Mouse (Mus musculus) cerebellum, postnatal 10 days (tissue): Measurements from ENCODE around the gene Rela.
A peak's percentile ranks its signal among the peaks of the same experiment; 100 is the strongest.

Source experiments
- DNase-seq, 2 experiments: peaks; one replicate each; pipeline ENCODE4 v3.0.0; 2021; ENCODE audit warnings: mixed read lengths in 2 of 2

Gene Rela

GRCm38 (mm10) chr19:5636571-5637041 is 677 bp upstream of the Rela start:
- peak in 1 of 2 experiments; percentile 50 for DNase-seq

DNA sequence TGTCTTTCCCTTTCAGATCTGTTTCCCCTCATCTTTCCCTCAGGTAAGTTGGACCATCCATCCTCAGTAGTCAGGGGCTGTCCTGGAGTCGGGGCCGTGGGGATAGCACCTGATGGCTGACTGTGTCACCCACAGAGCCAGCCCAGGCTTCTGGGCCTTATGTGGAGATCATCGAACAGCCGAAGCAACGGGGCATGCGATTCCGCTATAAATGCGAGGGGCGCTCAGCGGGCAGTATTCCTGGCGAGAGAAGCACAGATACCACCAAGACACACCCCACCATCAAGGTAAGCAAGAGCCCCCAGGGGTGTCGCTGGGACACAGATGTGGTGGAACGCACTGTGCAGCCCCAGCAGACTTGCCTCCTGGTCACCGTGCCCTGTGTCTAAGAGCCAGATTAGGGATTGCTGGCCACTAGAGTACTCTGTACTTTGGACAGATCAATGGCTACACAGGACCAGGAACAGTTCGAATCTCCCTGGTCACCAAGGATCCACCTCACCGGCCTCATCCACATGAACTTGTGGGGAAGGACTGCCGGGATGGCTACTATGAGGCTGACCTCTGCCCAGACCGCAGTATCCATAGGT is 1.2 kb downstream of the Rela start:
- peak in 1 of 2 experiments; percentile 18 for DNase-seq

DNA sequence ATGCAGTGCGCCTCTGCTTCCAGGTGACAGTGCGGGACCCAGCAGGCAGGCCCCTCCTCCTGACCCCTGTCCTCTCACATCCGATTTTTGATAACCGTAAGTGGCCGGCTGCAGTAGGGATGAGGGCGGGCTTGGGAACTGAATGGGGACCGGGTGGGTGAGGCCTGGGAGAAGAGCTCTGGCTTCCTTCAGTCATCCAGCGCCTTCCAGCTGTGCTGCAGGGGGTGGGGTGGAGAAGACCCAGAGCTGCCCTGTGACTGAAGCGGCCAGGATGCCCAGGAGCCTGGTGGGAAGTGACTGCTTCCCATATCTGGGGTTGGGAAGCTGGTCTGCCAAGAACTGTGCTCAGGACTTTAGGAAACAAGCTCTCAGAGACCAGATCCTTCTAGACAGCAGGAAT is 3.1 kb downstream of the Rela start:
- peak in 1 of 2 experiments; percentile 11 for DNase-seq

DNA sequence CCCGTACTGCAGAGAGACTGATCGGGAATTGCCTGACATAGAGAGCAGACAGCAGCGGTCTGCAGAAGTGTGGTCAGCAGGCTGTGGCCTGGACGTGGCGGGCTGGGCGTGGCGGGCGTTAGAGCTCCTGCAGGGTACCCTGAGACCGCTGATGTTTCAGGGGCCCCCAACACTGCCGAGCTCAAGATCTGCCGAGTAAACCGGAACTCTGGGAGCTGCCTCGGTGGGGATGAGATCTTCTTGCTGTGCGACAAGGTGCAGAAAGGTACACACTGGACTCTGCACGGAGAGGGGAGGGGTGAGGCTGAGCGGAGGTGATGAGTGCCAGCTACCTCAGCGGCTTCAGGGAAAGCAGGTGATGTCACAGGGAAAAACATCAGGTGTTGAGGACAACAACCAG is 3.7 kb downstream of the Rela start:
- DNase-seq = no peak

DNA sequence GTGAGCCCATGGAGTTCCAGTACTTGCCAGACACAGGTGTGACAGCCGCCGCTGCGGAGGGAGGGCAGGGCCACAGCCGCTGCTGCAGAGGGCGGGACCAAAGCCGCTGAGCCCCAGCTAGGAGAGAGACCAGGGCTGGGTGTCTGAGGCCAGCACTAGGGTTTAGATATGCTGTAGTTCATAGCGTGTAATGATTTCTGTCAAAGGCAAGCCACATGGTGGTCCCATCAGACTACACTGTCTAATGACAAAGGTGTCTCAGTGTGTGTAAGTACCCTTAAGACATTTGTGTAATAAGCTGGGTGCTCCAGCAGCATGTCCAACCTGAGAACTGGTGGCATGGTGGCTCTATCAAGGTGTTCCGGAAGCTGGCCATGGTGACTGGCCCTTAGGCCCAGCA is 4.4 kb downstream of the Rela start:
- DNase-seq = no peak

GRCm38 (mm10) chr19:5645280-5645679 is 8.0 kb downstream of the Rela start:
- DNase-seq = no peak

- DNase-seq = no peak
Measured at GRCm38 (mm10) chr19:5646731-5647330, 9.5 kb downstream of the Rela start.

DNA sequence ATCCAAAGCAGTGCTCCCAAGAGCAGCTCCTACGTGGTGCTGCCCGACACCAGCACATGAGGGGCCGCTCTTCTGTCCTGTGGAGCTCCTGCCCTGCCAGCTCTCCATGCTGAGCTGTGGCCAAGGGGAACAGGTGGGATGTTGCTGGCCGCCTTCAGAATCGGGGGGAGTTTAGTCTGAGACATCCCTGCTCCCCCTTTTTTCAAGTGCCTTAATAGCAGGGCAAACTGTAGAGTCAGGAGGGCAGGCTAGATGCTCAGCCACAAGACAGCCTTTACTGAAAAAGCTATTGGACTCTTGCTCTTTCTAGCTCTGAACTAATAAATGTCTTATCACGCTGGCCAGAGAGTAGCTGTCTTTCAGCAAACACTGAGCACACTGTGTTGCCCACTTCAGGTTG is 10.5 kb downstream of the Rela start:
- DNase-seq = no peak

DNA sequence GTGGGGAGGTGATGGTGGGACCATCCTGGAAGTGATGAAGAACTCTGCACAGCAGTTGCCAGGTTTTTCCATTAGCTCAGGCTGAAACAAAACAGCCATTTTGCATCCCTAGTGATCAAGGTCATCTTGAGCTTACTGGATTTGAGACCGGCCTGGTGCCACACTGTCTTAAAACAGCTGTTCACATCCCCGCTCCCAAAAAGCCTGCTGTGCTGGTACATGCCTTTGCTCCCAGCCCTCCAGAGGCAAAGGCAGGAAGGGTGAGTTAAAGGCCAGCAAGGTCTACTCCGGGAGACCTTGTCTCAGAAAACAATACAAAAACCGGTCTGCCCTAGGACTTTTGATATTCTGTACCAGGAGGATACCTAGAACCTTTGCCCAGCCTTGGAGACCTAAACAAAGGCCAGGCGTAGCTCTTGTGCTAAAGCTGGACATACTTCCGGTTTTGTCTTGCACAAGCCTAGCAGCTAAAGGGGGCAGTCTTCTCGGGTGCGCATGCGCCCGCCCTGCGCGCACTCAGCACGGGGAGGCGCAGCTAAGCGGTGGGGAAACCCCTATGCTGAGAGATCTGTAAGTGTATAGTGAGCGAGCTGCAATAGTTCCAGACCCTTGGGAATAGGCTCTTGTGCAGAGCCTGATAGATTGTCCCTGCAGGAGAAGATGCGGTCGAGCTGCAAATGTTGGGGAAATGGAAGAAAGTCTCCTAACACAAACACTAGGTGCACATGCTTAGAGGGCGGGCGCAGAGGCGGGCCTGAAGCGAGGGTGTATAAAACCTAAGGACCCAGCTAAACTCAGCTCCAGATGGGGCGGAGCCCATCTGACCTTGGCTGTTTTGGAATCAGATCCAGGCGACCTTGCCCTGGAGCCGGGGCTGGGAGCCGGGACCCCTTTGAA is 11.4 kb downstream of the Rela start:
- peak; percentile 75 to 84 for DNase-seq

DNA sequence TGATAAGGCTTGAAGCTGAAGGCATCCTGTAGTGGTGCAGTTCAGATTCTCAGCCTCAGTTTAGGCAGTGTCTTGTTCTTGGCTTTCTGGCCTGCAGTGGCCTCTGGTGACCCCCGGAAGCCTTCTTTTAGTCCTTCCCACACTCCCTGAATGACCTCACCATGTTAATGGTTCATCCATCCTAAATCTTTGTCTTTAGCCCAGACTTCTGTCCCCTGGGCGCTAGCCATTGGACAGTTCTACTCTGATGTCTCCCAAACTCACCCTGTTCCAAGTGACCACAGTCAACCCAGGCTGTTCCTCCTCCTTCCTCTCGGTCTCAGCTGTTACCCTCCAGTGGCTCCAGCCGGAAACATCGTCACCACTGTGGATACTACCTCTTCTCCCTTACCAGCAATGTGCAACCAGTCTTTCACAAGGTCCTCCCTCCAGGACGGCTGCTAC is 12.0 kb downstream of the Rela start:
- DNase-seq = no peak

- no peak for DNase-seq
Measured at GRCm38 (mm10) chr19:5651502-5652274, 14.4 kb downstream of the Rela start.

DNA sequence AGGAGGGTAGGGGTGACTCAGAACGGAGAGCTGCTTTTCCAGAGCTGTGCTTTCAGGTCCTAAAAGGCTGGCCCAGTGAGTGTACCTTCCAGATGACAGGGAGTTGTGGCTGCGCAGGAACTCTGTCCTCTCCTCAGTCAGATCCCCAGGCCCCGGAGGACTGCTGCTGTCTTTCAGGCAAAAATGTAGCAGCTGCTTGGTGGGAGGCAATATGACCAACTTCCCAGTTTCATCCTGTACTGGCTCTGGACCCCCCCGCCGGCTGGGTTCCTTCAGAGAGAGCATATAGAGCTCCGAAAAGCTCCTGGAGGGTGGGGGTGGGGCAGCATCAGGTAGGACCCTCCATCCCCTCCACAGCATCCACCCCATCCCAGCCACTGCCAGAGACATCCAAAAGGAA is 15.3 kb downstream of the Rela start:
- no peak for DNase-seq

DNA sequence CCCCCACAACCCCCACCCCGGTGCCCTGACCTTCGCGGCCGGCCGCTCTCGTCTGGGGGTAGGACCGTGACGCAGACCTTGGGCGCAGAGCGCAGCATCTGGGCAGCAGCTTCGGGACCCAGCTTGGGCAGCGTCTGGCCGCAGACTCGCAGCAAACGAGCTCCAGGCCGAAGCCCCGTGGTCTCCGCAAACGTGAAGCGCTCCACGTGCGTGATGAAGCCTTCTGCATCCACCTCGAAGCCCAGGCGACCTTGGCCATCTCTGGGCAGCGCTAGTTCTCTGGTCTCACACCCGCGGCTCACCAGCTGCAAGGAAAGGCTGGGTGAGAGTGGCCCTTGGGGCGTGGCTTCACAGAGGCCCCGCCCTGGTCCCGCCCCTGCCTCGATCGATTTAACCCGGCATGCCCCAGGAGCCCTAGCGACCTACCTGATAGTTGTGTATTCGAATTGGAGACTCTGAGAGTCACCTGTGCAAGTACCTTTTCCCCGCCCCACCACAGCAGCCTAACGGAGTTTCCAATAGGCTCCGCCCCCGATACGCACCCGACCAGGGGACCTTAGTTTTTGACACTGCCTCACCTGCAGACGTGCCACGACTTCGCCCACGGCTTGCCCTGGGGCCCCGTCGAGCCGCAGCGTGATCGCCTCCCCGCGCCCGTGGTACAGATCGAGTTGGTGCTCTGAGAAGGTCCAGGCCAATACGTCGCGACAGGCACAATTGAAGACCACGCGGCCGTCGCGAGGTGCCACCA is 16.9 kb downstream of the Rela start:
- peak; percentile 38 to 42 for DNase-seq

DNA sequence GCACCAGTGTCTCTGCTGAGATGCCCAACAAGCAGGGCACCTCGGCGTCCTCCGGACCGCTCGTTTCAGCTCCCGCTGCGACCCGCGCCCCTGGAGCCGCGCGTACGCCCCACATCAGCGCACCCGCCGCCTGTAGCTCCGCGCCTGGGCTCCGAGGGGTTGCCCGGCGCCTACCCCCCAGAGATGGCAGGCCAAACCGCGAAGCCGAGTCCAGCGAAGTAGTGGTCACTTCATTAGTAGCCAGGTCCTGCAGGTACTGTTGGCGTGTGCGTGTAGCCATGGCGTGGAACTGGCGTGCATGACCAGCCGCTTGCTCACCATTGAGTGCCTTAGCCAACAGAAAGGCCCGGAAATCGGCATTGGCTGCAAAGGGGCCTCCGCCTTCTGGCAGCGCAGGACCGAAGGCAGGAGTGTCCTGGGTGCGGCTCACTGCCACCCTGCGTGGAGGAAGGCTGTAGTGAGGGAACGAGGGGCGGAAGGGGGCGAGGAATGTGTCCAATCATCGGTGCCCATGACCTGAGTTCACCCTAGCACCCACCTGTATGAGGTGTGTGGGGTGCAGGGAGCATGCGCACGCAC is 17.5 kb downstream of the Rela start:
- DNase-seq = peak; percentile 29 to 49

DNA sequence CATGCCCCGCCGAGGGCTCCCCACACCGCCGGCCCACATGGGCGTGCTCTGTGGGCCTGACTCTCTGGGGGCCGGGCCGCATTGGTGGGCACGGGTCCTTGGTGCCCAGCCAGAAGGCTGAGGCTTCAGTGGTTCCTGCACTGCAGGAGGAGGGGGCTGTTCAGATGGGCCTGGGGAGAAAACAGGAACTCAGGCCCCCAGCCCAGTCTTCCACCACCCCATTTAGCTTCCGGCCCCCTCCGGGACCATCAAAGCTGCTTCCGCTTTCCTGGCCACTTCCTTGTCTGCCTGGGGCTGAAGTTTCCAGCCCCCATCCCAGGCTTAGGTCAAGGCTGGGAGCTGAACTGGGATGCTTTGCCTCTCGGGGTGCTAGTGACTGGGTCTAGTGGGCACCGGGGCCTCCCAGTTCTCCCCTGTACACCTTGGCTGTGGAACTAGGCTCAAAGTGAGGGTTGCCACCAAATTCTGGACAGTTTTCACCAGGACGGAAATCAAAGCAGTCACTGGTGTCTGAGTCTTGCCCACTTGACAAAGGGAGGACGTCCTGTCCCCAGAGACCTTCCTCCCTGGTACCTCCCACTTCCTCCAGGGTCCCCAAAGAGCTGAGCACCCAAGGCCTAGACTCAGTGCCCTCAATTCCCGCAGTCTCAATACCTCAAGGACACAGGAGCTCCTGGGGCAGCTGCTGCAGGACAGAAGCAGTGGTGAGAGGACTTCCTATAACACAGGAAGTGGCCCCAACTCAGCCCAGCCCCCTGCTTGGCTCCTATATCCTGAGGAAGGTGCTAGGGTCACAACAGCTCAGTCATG is 23.9 kb downstream of the Rela start:
- no peak for DNase-seq

DNA sequence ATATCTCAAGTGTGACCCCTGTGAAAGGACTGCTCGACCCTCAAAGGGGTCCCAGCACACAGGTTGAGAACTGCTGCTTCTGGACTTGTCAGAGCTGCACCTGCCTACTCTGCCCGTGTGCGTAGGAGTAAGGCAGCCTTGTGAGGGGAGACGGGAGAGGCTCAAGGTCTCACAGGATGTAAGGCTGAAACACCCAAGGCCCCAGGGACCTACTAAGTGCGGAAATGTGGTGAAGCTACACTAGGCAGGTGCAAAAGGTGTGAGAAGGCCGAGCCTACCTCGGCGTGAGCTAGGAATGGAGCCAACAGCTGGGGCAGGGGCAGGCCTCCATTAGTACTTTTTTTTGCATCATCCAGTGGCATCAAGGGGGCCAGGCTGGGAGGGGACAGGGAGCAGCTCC is 25.0 kb downstream of the Rela start:
- no peak for DNase-seq

DNA sequence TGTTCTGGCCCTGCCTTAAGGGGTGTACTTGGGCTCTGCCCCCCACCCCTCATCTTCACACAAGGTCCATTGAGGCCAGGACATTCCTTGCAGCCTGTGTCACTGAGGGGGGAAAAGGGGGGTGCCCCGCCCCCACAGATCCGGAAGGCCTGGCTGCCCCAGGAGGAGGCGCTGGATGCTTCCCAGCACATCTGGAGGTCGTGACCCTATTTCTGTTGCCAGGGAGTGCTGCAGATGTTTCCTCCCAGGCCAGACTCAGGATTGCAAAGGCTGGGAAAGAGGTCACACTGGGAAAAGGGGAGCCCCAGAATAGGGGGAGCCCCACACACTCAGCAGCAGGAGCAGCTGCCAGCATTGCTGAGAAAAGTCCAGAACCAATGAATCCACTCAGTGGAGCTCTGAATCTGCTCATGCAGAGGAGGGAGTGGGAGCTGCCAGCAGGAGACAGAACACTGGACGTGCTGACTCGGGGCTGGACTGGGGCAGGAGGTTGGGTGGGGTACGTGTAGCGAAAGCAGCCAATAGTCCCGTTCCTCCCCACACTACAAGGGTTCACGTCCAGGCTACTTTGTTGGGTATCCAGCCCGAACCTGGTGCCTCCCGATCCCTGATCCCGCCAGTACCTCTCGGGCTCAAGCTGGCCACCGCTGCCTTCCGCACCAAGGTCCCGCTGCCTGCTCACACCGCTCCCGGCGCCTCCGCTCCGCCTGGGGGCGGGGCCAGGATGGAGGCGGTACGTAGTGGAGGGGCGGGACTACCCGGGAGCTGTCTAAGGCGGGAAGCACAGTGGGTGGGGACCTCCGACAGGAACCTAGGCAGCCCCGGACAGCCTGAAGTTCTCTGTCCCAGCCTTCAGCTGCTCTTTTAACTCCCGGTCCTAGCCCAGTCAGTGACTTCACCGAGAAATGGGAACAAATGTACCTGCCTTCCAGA is 26.0 kb downstream of the Rela start, which contains the start of gene Sipa1:
Gene Sipa1, minus strand, starts transcription at position 727 of the 933 bp plus-strand sequence.
- peak; percentile 77 to 84 for DNase-seq

GRCm38 (mm10) chr19:5664669-5665257 is 27.5 kb downstream of the Rela start:
- DNase-seq = no peak

DNA sequence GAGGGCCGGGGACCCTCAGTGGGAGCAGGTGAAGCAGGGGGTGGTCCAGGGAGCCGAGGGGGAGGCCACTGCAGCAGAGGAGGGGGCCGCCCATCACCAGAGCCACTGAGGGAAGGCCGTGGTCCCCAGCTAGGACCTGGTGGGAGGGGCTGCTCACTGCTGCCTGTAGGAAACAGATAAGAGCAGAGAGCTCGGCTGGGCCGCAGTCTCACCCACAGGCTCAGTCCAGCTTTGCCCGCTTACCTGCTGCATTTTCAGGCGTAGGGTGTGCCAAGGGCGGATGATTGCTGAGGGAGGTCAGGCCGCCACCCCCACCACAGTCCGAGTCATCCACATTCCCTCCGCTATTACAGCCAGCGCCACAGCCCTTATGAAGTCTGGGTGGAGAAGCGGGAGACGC is 28.2 kb downstream of the Rela start:
- no peak for DNase-seq
